Comparison of ENCODE assay signal across 12 mouse cellular contexts in the genomic region with DNA sequence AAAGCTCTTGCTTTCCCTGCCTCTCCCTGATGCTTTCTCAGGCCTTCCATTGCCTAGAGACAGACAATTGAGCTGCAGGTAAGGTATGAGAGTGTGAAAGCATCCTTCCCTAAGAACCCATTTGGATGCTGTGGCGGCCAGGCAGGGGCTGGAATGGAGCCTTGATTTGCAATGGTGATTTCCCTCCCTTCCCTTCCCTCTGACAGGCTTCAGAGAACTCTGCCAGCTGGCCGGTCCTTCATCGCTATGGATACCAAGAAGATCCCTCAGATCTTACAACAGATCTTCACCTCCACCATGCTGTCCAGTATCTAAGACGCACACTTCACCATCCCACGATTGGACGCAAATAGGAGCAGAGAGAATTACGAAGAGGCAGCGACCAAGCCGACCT. TPM values are rescaled to one million over a fixed set of nuclear protein-coding genes. Genes with fewer than 3 reads are reported as not detected.
DNase-seq lines count a peak whose midpoint lies in the region; ATAC-seq and TF ChIP-seq lines count a peak whose summit lies in the region.
"Had no signal": no experiment of that assay in that cellular context is flagged by ENCODE, and none has a peak within 500 bp of the region (broad histone marks: within the 10 kb centered on the region; RNA-seq: fewer than 3 reads in every experiment).

No protein-coding gene starts in this region.

- H3K9ac ChIP-seq in hindbrain, postnatal 0 days (replicated peaks; ENCODE audit: low read length), result no peak overlapping the region
- H3K9ac ChIP-seq in neural tube, embryonic 14.5 days (replicated peaks; ENCODE audit: low read depth, low read length), result no peak overlapping the region

- WGBS in hindbrain, postnatal 0 days, result 39% methylated on average over 9 of the region's 9 CpGs
- 58% methylated on average over 9 of the region's 9 CpGs for WGBS in neural tube, embryonic 14.5 days

- TF ChIP-seq CTCF in hindbrain, postnatal 0 days (IDR thresholded peaks at IDR 0.05; ENCODE audit: low read depth), result no peak

- no peak overlapping the region for H3K27ac ChIP-seq in hindbrain, postnatal 0 days
- peak overlapping the region; percentile 48; the same call in 1 of the 2 replicates for H3K27ac ChIP-seq in neural tube, embryonic 14.5 days (ENCODE audit: low read depth, low read length)

- no peak for ATAC-seq in hindbrain, postnatal 0 days
- ATAC-seq in neural tube, embryonic 14.5 days (ENCODE audit: low read depth), result no peak

- H3K9me3 ChIP-seq in hindbrain, postnatal 0 days (ENCODE audit: low read length), result no peaks in the 10 kb centered on the region
- no peaks in the 10 kb centered on the region for H3K9me3 ChIP-seq in neural tube, embryonic 14.5 days (ENCODE audit: control insufficient read depth, low read length)

- H3K27me3 ChIP-seq in hindbrain, postnatal 0 days (ENCODE audit: insufficient read depth, low read length), result no peaks in the 10 kb centered on the region
- no peaks in the 10 kb centered on the region for H3K27me3 ChIP-seq in neural tube, embryonic 14.5 days (ENCODE audit: control insufficient read depth, insufficient read depth, low read length)

- H3K4me2 ChIP-seq in hindbrain, postnatal 0 days (ENCODE audit: low read depth, low read length), result no peak overlapping the region
- H3K4me2 ChIP-seq in neural tube, embryonic 14.5 days (ENCODE audit: low read depth, low read length), result no peak overlapping the region

- peak; percentile 15 for DNase-seq in cerebellum, adult 11-12 months
- DNase-seq in cerebellum, adult 11 months, result no peak
- peak; percentile 31 for DNase-seq in right cerebral cortex, postnatal 14 days
- DNase-seq in right cerebral cortex, postnatal 25 days, result no peak
- DNase-seq in hindbrain, postnatal 0 days (ENCODE audit: low spot score), result peak; percentile 63
- no peak for DNase-seq in thymus, postnatal 4 days
- DNase-seq in gastrocnemius, adult 18-20 months (ENCODE audit: low spot score), result no peak
- DNase-seq: kidney, postnatal 10 days had no signal

- H3K4me3 ChIP-seq in hindbrain, postnatal 0 days (ENCODE audit: low read length), result no peak overlapping the region
- H3K4me3 ChIP-seq in neural tube, embryonic 14.5 days (ENCODE audit: low read depth, low read length), result no peak overlapping the region

- H3K4me1 ChIP-seq in hindbrain, postnatal 0 days (ENCODE audit: insufficient read depth, low read length), result peaks cover 3% of the 10 kb centered on the region; the same call in 1 of the 2 replicates
- H3K4me1 ChIP-seq in neural tube, embryonic 14.5 days (ENCODE audit: control insufficient read depth, insufficient read depth, low read length), result peaks cover 24% of the 10 kb centered on the region

- H3K36me3 ChIP-seq in hindbrain, postnatal 0 days (ENCODE audit: insufficient read depth, low read length), result no peaks in the 10 kb centered on the region
- no peaks in the 10 kb centered on the region for H3K36me3 ChIP-seq in neural tube, embryonic 14.5 days (ENCODE audit: control insufficient read depth, insufficient read depth, low read length)

RNA-seq across cellular contexts. Expression of gene Zfp957, which starts 46.3 kb away (rescaled TPM):
- total RNA-seq in hindbrain, postnatal 0 days (2014; rRNA removed), result not detected in 2 replicates
- not detected in 2 replicates for polyA plus RNA-seq in hindbrain, postnatal 0 days (2015; fragmentation: Nextera tagmentation; extraction: Ambion mirVana)
- polyA plus RNA-seq in neural tube, embryonic 14.5 days (2014; fragmentation: Nextera tagmentation; extraction: Ambion mirVana), result not detected in 2 replicates
- not detected for total RNA-seq in gastrocnemius, adult 18-20 months (2021)
- total RNA-seq: ES-E14; left cerebral cortex, postnatal 25 days had no signal
- polyA plus RNA-seq: frontal cortex, adult 2 months had no signal

Comparison
In these comparisons a context has a peak if more than half of its experiments do, and no peak if none do; other contexts are left out.
1. DNase-seq: peak in cerebellum, adult 11-12 months (single experiment), right cerebral cortex, postnatal 14 days (single experiment) and hindbrain, postnatal 0 days (single experiment); none in cerebellum, adult 11 months (single experiment), right cerebral cortex, postnatal 25 days (single experiment), thymus, postnatal 4 days (single experiment) and gastrocnemius, adult 18-20 months (single experiment).